Mouse (Mus musculus) bone marrow macrophage, adult 2 months (primary cell): Measurements from ENCODE around the gene Rcan1.

ENCODE experiments used
- CTCF ChIP-seq: IDR thresholded peaks from 2 replicates; pipeline ENCODE4 v1.5.1; 2012; ENCODE audit warnings: low read depth, mild to moderate bottlenecking, low read length, moderate library complexity
- POLR2A ChIP-seq: IDR thresholded peaks from 2 replicates; pipeline ENCODE4 v1.6.1; 2012; ENCODE audit warnings: mild to moderate bottlenecking, low read depth, low read length, borderline replicate concordance

GRCm38 (mm10) chr16:92442946-92443345 is 27.7 kb downstream of the Rcan1 start:
- TF ChIP-seq CTCF = no peak
- TF ChIP-seq POLR2A = no peak
